Mouse (Mus musculus): ENCODE results near the gene Cyb5r3.

The Cyb5r3 gene

DNA sequence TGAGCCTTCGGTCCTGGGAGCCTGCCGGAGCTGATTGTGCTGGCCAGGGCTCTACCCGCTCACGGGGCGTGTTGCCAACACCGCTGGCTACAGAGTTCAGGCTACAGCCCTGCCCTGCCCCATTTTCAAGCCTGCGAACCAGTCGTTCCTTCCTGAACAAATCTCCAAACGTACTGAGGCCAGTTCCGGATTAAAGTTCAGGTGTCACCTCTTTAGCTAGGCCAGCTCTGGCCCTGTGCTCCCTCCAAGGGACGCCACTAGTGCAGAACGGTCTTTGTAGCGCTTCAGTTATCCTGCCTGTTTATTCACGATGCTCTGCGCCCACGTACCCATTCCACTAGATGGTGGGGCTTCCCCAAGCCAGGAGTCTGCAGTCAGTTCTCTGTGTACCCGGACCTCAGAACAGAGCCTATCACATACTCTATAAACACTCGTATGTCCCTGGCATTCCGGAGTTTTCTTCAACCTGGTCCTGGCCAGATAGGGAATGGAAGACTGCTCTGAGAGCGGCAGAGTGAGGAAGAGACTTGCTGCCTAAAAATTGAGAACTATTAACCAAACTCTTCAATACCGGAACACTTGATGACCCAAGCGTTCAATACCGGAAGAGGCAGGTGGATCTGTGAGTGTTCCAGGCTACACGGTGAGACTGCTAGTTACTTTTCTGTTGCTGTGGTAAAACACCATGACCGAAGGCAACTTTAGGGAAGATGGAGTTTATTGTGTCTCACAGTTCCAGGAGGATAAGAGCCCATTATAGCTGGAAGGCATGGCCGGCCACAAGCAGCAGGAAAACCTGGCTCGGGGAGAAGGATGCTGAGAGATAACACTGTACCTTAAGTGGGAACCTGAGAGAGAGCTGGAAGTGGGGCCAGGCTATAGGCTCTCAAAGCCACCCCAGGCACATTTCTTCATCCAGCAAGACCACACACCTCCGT, at the start of gene Cyb5r3:
Cyb5r3 (minus strand) TSS at position 101 of the 938 bp plus-strand sequence.
- DNase-seq = no peak

DNA sequence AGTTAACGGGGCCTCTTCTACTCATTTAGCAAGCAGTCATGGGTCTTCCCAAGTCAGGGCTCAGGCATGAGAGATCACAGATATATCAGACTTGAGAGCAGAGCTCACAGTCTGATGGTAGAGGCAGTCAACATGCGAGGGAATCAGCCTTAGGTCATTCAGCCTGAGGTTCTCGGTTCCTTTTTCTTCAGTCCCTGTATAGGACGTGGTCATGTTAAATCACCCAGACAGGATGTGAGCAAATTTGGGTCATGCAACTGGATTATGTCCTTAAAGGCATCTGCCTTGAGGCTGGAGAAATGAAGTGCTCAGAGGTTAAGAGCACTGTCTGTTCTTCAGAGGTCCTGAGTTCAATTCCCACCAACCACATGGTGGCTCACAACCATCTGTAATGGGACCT, 49.3 kb upstream of the Cyb5r3 start:
- no peak for DNase-seq

DNA sequence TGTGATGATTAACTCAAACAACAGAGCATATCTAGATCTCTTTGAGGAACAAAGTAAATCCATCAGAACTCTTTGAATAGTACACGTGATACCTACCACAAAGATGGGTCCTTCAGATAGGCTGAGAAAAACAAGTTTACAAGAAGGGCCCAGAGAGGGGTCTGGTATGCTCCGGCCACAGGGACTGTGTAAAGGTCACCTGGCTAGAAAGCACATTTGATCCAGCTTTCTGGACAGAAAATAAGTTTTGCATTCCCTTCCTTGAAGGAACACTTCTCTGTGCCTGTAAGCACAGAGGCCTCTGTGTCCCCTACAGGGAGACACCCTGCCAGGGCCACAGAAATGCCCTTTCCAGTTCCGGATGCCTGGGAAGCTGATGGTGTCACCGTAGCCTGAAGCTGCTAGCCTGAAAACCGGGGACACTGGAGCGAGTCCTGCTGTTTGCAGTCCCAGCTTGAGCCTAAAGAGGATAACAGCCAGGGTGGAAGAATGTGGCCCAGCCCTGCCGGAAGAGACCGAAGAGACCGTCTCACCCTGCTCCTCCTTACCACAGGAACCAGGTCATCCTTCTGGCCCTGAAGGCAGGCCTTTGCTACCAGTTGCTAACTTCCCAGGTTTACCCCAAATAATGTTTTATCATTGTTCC, 48.1 kb upstream of the Cyb5r3 start:
- no peak for DNase-seq

DNA sequence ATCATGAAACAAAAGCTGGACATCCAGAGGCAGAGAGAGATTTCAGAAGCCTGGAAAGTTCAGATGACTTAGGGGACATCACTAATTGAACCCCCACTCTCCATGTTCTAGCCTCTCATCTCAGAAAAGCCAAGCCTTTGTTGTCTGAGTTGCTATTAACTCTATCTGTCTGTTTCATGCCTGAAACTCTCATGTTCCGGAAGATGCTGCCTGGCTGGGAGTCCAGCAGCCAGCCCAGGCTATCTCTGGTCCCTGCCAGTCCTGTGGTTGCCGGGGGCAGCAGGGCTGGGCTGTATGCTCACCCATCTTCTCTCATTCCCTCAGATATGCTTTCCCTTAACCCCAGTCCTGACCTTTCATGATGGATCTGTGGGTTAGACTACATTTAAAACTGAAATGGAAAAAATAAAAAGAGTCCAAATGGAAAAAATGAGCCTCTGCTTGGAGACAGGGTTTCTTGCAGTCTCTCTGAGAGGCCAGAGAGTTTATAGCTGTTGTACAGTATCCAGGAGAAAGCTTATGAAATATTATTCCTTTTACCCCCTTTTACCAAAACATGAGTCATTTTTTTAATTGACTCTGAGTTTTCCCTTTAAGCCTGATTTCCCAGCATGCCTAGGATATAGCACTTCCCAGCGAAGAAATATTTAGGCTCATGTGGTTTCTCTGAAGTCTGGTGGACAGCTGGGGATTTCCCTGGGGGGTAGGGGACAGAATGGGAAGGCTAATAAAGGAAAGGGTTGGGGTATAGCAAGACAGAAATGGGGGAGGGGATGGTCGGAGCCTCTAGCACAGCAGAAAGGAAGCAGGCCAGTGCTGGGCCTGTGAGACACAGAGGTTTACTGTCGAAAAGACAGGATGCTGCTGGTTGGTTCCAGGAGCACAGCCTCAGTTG, 43.2 kb upstream of the Cyb5r3 start:
- no peak for DNase-seq

GRCm38 (mm10) chr15:83210229-83210628, 37.8 kb upstream of the Cyb5r3 start:
- peak; percentile 81 for DNase-seq

GRCm38 (mm10) chr15:83209719-83210118, 37.3 kb upstream of the Cyb5r3 start:
- no peak for DNase-seq

- no peak for DNase-seq
These were observed 36.8 kb upstream of the Cyb5r3 start for GRCm38 (mm10) chr15:83209092-83209695.

GRCm38 (mm10) chr15:83204731-83205451, 32.5 kb upstream of the Cyb5r3 start:
- DNase-seq = no peak

DNA sequence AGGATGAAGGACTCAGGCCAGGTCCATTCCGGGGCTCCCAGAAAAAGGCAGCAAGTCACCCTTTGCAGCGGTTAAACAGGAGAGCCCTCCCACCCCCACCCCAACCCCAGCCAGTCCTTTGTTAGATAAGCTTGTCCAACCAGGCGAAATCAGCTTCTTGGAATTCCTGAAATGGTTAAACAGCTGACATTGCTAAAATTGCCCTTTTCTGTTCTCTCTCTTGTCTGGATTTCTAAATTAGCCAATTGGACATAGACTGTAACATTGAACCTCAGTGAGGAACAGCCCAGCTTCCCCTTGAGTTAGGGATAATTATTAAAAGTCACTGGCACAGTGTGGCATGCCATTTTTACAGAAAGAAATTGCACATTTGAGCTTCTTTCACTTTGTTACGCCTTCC, 30.0 kb upstream of the Cyb5r3 start:
- DNase-seq = no peak

DNA sequence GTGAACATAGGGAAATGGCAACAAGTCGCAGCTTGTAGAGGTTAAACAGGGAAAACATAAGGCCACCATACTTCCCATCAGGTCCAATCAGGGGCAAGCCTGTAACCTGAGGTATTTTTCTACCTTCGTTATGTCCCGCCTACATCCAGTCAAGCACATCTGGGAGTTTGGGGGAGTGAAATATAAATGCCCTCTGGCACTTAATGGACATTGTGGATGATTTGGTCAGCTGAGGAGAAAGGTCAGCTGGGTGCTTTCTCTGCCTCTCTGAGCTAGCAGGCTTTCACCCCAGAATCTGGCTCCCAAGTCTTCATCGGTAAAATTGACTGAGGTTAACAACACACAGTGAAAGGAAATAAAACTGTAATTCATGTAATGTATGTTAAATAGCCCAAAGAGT, 21.0 kb upstream of the Cyb5r3 start:
- DNase-seq = no peak

- no peak for DNase-seq
These were observed 10.0 kb upstream of the Cyb5r3 start for GRCm38 (mm10) chr15:83182351-83182750.

DNA sequence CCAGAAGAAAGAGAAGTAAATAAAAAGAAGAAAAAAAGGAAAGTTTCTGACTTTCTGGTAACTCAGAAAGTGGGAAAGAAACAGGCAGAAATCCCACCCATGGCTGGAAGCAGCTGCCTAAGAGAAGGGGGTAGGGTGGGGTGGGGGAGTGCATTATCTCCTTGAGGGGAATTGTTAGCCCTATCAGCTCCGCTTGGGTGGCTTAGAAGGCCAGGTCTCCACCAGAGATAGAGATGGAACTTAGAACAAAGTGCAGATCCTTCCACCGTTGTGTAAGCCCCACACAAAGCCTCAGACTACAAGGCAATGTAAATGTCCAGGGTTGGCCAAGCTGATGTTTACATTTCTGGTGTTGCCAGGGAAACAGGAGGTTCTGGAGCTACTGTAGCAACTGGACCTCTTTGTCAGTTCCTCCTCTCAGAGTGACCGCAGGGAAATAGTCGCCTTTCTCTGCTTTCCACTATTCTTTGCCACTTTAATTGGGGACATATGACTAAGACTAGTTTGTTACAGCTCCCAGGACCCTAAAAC, 9.5 kb upstream of the Cyb5r3 start:
- no peak for DNase-seq

DNA sequence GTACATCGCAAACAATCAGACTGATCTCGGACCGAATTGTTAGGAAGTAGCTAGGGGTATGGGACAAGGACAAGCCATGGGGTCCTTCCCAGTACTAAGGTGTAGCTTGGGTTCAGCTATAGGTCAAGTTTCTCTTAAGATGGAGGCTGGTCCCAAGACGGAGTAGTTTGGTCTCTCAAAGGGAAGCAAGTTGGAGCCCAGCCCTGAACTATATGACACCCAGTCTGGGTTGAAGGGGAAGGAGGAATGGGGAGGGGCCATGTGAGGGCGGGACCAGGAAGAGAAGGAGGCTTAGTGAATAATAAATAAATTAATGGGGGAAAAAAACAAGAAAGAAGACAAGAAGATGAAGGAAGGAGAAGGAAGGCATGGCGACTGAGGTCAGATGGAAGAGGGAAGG, 7.6 kb upstream of the Cyb5r3 start:
- no peak for DNase-seq

DNA sequence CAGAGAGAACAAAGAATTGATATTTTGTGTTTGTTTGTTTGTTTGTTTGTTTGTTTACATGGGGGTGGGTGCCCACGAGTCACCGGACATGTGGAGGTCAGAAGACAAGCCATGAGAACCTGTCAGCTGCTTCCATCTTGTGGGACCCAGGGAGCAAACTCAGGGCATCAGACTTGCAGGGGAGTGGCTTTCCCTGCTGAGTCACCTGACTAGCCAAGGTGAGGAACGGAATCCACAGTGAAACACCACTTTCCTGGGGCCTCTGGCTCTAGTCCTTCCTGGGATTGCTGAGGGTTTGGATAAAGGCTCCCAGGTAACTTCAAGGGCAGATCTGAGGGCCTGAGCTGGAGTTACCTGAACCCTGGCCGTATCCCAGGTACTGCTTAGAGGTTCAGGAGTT, 4.3 kb upstream of the Cyb5r3 start:
- DNase-seq = no peak

DNA sequence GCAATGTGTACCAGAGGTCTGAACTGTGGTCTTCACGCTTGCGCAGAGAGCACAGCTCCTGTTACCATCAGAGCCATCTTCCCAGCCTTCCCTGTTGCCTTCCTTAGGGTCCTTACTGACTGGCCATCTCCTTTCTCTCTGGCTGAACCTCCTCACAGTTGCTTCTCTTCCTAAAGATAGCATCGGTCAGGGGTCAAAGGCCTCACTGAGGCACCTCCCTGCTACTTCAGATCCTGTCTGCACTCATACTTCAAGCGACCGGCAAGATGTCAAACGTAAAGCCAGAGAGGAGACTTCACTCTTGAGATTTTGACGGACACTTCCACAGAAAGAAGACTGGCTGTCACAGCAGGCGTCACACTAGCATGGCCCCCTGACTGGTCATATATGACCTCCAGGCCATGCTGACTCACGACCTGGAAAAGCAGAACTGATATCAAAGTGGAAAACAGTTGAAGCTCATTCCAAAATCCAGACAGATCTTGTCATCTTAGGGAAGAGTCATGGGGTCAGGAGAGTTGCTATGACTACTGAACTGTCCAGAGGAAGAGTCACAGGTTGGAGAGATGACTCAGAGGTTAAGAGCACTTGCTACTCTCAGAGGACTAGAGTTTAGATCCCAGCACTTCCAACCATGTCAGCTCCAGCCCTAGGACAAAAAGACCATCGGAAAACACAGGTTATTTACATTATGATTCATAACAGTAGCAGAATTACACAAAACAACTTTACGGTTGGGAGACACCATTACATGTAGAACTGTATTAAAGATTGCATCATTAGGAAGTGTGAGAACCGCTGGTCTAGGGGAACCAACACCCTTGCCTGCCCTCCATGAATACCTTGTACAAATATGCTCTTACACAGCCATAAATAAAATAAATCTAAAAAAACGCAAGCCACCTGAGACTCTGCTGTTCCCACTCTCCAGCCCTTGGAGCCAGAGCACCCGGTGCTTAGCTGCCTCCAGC, 1.8 kb upstream of the Cyb5r3 start:
- no peak for DNase-seq

- DNase-seq = peak; percentile 97
These were observed 495 bp downstream of the Cyb5r3 start for GRCm38 (mm10) chr15:83171712-83172481.

DNA sequence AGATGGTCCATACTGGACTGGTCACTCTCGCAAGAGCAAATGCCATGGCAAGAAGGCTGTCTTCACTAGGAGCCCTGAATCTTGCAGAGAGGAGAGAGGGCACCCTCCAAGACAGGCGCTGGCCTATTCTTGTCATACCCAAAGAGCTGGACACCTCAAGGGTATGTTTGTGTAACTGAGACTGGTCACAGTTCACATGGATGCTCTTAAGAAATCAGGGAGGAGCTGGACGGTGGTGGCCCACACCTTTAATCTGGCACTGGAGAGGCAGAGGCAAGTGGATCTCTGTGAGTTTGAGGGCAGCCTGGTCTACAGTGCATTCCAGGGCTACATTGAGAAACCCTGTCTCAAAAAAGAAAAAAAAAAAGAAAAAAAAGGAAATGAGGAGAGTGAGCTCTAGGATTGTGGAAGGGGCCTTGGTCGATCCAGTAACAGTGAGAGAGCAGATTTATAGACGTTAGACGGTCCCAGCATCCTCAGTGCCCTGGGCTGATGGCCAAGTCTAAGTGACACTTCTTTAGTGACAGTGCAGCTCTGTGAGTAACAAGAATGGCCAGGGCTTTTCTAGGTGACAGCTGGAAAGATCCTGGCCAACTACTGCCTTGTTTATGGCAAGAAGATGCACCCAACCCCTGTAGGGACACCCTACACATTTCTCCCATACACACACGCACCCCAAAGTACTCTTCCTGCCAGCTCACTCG, 1.3 kb downstream of the Cyb5r3 start:
- no peak for DNase-seq

GRCm38 (mm10) chr15:83169772-83170722, 2.3 kb downstream of the Cyb5r3 start:
- no peak for DNase-seq

Measured in right cerebral cortex, postnatal 14 days (tissue).